Mouse (Mus musculus) ES-Bruce4 (cell line): ENCODE data around the gene Gm340.

Experiments used
- CTCF ChIP-seq: IDR thresholded peaks from one replicate; pipeline ENCODE4 v1.8.1; 2011; ENCODE audit warnings: low read depth, low read length
- POLR2A ChIP-seq: IDR thresholded peaks from one replicate; pipeline ENCODE4 v1.8.1; 2011; ENCODE audit warnings: low read length; ENCODE audit not compliant: insufficient read depth

GRCm38 (mm10) chr19:41600647-41601046 lies 18.5 kb downstream of the Gm340 start:
- TF ChIP-seq CTCF (no peak), POLR2A (no peak)
